Mouse (Mus musculus): ENCODE data around the gene Smim6. TPM values are rescaled to one million over a fixed set of nuclear protein-coding genes. Genes with fewer than 3 reads are reported as not detected.
A peak's percentile ranks its signal among the peaks of the same experiment; 100 is the strongest.

Smim6 gene
- polyA plus RNA-seq (2014; fragmentation: Nextera tagmentation; extraction: Ambion mirVana) = 0.71 and 1.4 TPM in 2 replicates

- ATAC-seq (ENCODE audit: low read depth) (no peak), DNase-seq (ENCODE audit: low spot score) (no peak)
- H3K9me3 ChIP-seq (ENCODE audit: control insufficient read depth, low read length) = no peaks in the 10 kb centered on the region
- H3K4me2 ChIP-seq (ENCODE audit: low read depth, low read length) = no peak within 1 kb of the TSS
- peak within 1 kb of the TSS; percentile 15; the same call in 1 of the 2 replicates for H3K27ac ChIP-seq (replicated peaks; ENCODE audit: low read depth, low read length)
- H3K36me3 ChIP-seq (ENCODE audit: control insufficient read depth, insufficient read depth, low read length) = peaks cover 39% of the 10 kb centered on the region; the same call in 1 of the 2 replicates
- no peak within 1 kb of the TSS for H3K4me3 ChIP-seq (ENCODE audit: low read depth, low read length)
- no peaks in the 10 kb centered on the region for H3K4me1 ChIP-seq (ENCODE audit: control insufficient read depth, insufficient read depth, low read length)
- H3K27me3 ChIP-seq (replicated peaks; ENCODE audit: control insufficient read depth, insufficient read depth, low read length) = no peaks in the 10 kb centered on the region
- H3K9ac ChIP-seq (ENCODE audit: low read depth, low read length) = no peak within 1 kb of the TSS
- 77% methylated on average over 11 of the region's 11 CpGs for WGBS
Observed at GRCm38 (mm10) chr11:115911632-115912376, at the start of gene Smim6. TSS of gene Smim6 (plus strand) at chr11:115912017.

- WGBS = 85% methylated on average over 8 of the region's 8 CpGs
- Histone ChIP-seq H3K9ac (ENCODE audit: low read depth, low read length) (no peak overlapping the region), H3K27ac (replicated peaks; ENCODE audit: low read depth, low read length) (no peak overlapping the region), H3K4me1 (ENCODE audit: control insufficient read depth, insufficient read depth, low read length) (peaks cover 5% of the 10 kb centered on the region; the same call in 1 of the 2 replicates), H3K4me2 (ENCODE audit: low read depth, low read length) (no peak overlapping the region), H3K9me3 (ENCODE audit: control insufficient read depth, low read length) (no peaks in the 10 kb centered on the region), H3K27me3 (replicated peaks; ENCODE audit: control insufficient read depth, insufficient read depth, low read length) (peaks cover 32% of the 10 kb centered on the region), H3K4me3 (ENCODE audit: low read depth, low read length) (no peak overlapping the region), H3K36me3 (ENCODE audit: control insufficient read depth, insufficient read depth, low read length) (no peaks in the 10 kb centered on the region)
- ATAC-seq (ENCODE audit: low read depth) (no peak), DNase-seq (ENCODE audit: low spot score) (no peak)
Observed at GRCm38 (mm10) chr11:115863895-115864294, 47.9 kb upstream of the Smim6 start.

GRCm38 (mm10) chr11:115869393-115869792 lies 42.4 kb upstream of the Smim6 start:
- DNase-seq (ENCODE audit: low spot score) (peak; percentile 17), ATAC-seq (ENCODE audit: low read depth) (no peak)
- Histone ChIP-seq H3K9ac (ENCODE audit: low read depth, low read length) (no peak overlapping the region; the same call in 1 of the 2 replicates), H3K9me3 (ENCODE audit: control insufficient read depth, low read length) (no peaks in the 10 kb centered on the region), H3K27ac (replicated peaks; ENCODE audit: low read depth, low read length) (no peak overlapping the region), H3K27me3 (replicated peaks; ENCODE audit: control insufficient read depth, insufficient read depth, low read length) (no peaks in the 10 kb centered on the region), H3K4me2 (ENCODE audit: low read depth, low read length) (no peak overlapping the region), H3K4me3 (ENCODE audit: low read depth, low read length) (no peak overlapping the region), H3K36me3 (ENCODE audit: control insufficient read depth, insufficient read depth, low read length) (no peaks in the 10 kb centered on the region), H3K4me1 (ENCODE audit: control insufficient read depth, insufficient read depth, low read length) (no peaks in the 10 kb centered on the region)
- 83% methylated on average over 8 of the region's 8 CpGs for WGBS

GRCm38 (mm10) chr11:115872437-115872836 lies 39.4 kb upstream of the Smim6 start:
- Histone ChIP-seq H3K9me3 (ENCODE audit: control insufficient read depth, low read length) (no peaks in the 10 kb centered on the region), H3K36me3 (ENCODE audit: control insufficient read depth, insufficient read depth, low read length) (no peaks in the 10 kb centered on the region), H3K27me3 (replicated peaks; ENCODE audit: control insufficient read depth, insufficient read depth, low read length) (no peaks in the 10 kb centered on the region), H3K27ac (replicated peaks; ENCODE audit: low read depth, low read length) (no peak overlapping the region), H3K4me1 (ENCODE audit: control insufficient read depth, insufficient read depth, low read length) (no peaks in the 10 kb centered on the region), H3K4me2 (ENCODE audit: low read depth, low read length) (no peak overlapping the region), H3K9ac (ENCODE audit: low read depth, low read length) (no peak overlapping the region), H3K4me3 (ENCODE audit: low read depth, low read length) (no peak overlapping the region)
- 68% methylated on average over 4 of the region's 4 CpGs for WGBS
- no peak for DNase-seq (ENCODE audit: low spot score)
- ATAC-seq (ENCODE audit: low read depth) = no peak

GRCm38 (mm10) chr11:115875935-115876334 lies 35.9 kb upstream of the Smim6 start:
- ATAC-seq (ENCODE audit: low read depth) = no peak
- Histone ChIP-seq H3K4me1 (ENCODE audit: control insufficient read depth, insufficient read depth, low read length) (no peaks in the 10 kb centered on the region), H3K9me3 (ENCODE audit: control insufficient read depth, low read length) (no peaks in the 10 kb centered on the region), H3K36me3 (ENCODE audit: control insufficient read depth, insufficient read depth, low read length) (no peaks in the 10 kb centered on the region), H3K27ac (replicated peaks; ENCODE audit: low read depth, low read length) (no peak overlapping the region), H3K4me2 (ENCODE audit: low read depth, low read length) (no peak overlapping the region), H3K4me3 (ENCODE audit: low read depth, low read length) (no peak overlapping the region), H3K27me3 (replicated peaks; ENCODE audit: control insufficient read depth, insufficient read depth, low read length) (no peaks in the 10 kb centered on the region), H3K9ac (ENCODE audit: low read depth, low read length) (no peak overlapping the region)
- whole genome bisulfite sequencing = 91% methylated on average over 3 of the region's 3 CpGs
- no peak for DNase-seq (ENCODE audit: low spot score)

- no peak overlapping the region for H3K9ac ChIP-seq (ENCODE audit: low read depth, low read length)
- ATAC-seq (ENCODE audit: low read depth) = no peak
- WGBS = 69% methylated on average over 5 of the region's 5 CpGs
- H3K36me3 ChIP-seq (ENCODE audit: control insufficient read depth, insufficient read depth, low read length) = no peaks in the 10 kb centered on the region
- no peak overlapping the region for H3K4me2 ChIP-seq (ENCODE audit: low read depth, low read length)
- no peak for DNase-seq (ENCODE audit: low spot score)
- no peak overlapping the region for H3K4me3 ChIP-seq (ENCODE audit: low read depth, low read length)
- no peak overlapping the region for H3K27ac ChIP-seq (replicated peaks; ENCODE audit: low read depth, low read length)
- H3K4me1 ChIP-seq (ENCODE audit: control insufficient read depth, insufficient read depth, low read length) = no peaks in the 10 kb centered on the region
- no peaks in the 10 kb centered on the region for H3K27me3 ChIP-seq (replicated peaks; ENCODE audit: control insufficient read depth, insufficient read depth, low read length)
- H3K9me3 ChIP-seq (ENCODE audit: control insufficient read depth, low read length) = no peaks in the 10 kb centered on the region
Observed at GRCm38 (mm10) chr11:115876438-115876837, 35.4 kb upstream of the Smim6 start.

GRCm38 (mm10) chr11:115877174-115877755 lies 34.6 kb upstream of the Smim6 start:
- no peak overlapping the region for H3K9ac ChIP-seq (ENCODE audit: low read depth, low read length)
- no peaks in the 10 kb centered on the region for H3K36me3 ChIP-seq (ENCODE audit: control insufficient read depth, insufficient read depth, low read length)
- WGBS = 53% methylated on average over 6 of the region's 6 CpGs
- H3K27ac ChIP-seq (replicated peaks; ENCODE audit: low read depth, low read length) = no peak overlapping the region
- H3K27me3 ChIP-seq (replicated peaks; ENCODE audit: control insufficient read depth, insufficient read depth, low read length) = no peaks in the 10 kb centered on the region
- H3K4me2 ChIP-seq (ENCODE audit: low read depth, low read length) = no peak overlapping the region
- no peaks in the 10 kb centered on the region for H3K4me1 ChIP-seq (ENCODE audit: control insufficient read depth, insufficient read depth, low read length)
- H3K9me3 ChIP-seq (ENCODE audit: control insufficient read depth, low read length) = no peaks in the 10 kb centered on the region
- no peak for DNase-seq (ENCODE audit: low spot score)
- ATAC-seq (ENCODE audit: low read depth) = no peak
- H3K4me3 ChIP-seq (ENCODE audit: low read depth, low read length) = no peak overlapping the region

GRCm38 (mm10) chr11:115878071-115878470 lies 33.7 kb upstream of the Smim6 start:
- H3K4me1 ChIP-seq (ENCODE audit: control insufficient read depth, insufficient read depth, low read length) = no peaks in the 10 kb centered on the region
- no peaks in the 10 kb centered on the region for H3K36me3 ChIP-seq (ENCODE audit: control insufficient read depth, insufficient read depth, low read length)
- WGBS = 80% methylated on average over 8 of the region's 8 CpGs
- H3K9ac ChIP-seq (ENCODE audit: low read depth, low read length) = no peak overlapping the region
- H3K27ac ChIP-seq (replicated peaks; ENCODE audit: low read depth, low read length) = no peak overlapping the region
- no peaks in the 10 kb centered on the region; the same call in 1 of the 2 replicates for H3K27me3 ChIP-seq (replicated peaks; ENCODE audit: control insufficient read depth, insufficient read depth, low read length)
- ATAC-seq (ENCODE audit: low read depth) = no peak
- no peak for DNase-seq (ENCODE audit: low spot score)
- no peaks in the 10 kb centered on the region for H3K9me3 ChIP-seq (ENCODE audit: control insufficient read depth, low read length)
- no peak overlapping the region for H3K4me2 ChIP-seq (ENCODE audit: low read depth, low read length)
- no peak overlapping the region for H3K4me3 ChIP-seq (ENCODE audit: low read depth, low read length)

Measured in embryonic facial prominence, embryonic 14.5 days (tissue).